Mouse (Mus musculus): ENCODE data around the gene Itgb1.

Gene Itgb1

DNA sequence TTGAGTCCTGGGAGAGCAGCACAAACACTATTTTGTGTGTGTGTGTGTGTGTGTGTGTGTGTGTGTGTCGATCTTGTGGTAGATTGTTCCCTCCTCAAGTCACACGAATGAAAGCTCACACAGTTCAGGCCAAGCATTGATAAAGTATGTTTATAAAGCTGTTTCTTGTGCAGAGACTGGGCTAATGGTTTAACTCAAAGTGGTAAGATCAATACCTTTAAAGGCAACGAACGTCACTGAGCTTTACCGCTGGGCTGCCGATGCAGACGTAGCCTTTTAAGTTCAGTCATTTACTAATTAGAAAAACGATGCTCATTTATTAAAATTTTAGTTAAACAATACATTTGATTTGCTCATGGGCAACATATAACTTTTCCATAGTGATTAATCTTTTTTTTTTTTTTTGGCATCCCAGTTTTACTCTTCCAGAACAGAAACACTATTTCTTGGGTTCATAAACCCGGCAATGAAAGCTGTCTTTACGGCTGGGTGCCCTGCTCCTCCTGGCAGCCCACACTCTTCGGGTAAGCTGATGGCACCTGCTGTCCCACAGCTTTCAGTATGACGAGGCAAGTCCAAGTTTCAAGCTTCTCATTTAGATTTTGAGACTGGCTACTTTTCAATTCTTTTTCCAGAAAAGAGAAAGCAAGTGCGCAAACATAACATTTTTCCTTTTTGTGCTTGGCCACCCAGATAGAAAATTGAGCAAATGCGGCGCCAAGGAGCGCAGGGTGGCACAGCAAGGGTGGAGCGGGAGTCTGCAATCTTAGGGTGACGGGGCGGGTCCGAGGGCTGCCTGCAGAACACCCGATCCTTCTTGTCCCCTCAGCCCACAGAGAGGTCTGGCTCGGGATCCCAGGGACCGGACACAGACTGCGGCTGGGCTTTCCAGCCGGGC is 596 bp upstream of the Itgb1 start:
- DNase-seq, result no peak

DNA sequence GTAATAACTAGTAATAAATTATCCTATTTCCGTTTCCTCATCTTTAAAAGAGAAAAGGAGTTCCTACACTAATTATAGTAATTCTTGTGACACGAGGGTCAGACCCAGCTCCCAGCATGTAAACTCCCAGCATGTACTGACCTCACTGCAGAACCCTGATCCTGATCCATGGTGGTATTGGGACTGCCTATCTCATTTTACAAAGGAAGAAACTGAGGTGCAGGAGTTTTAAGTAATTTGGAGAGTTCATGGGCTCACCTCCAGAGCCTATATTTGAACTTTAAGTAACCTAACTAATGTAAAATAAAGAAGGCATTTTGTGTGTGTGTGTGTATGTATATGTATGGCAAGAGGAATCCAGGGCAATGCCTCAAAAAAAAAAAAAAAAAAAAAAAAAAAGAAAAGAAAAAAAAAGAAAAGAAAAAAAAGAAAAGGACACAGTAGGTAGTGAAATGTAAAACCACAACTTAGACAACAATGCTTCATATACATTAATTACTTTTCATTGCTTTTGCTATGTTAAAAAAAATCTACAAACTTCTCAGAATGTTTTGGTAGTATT is 1.1 kb downstream of the Itgb1 start:
- DNase-seq, result no peak

DNA sequence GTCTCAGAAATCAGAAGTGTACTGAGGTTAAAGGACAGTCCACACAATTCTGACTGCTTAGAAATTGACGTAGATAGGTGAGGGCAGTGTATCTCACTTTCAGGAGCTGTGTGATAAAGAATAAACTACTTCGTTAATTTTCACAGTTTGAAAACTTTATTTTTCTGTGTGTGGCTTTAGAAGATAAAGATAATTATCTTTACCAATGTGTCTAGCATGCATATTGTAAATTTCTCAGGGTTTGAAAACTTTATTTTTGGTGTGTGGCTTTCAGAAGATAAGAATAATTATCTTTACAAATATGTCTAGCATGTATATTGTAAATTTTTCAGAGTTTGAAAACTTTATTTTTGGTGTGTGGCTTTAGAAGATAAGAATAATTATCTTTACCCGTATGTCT is 3.2 kb downstream of the Itgb1 start:
- DNase-seq, result no peak

DNA sequence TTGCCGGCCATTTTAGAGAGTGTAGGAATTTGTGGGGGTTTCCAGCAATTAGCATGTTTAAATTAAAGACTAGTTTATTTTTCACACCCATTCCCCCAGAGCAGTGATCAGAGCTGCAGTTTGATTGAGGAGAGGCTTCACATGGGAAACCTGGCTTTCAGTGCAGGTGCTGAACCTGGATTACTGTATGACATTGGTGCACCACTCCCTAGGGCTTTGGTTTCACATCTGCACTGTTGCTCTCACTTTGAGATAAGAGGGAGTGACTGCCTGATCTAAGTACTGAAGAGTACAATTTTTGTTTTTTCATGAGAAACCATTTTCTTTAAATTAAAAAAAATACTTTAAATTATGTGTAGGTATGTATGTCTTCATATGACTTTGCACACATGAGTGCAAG is 4.6 kb downstream of the Itgb1 start:
- DNase-seq, result no peak

DNA sequence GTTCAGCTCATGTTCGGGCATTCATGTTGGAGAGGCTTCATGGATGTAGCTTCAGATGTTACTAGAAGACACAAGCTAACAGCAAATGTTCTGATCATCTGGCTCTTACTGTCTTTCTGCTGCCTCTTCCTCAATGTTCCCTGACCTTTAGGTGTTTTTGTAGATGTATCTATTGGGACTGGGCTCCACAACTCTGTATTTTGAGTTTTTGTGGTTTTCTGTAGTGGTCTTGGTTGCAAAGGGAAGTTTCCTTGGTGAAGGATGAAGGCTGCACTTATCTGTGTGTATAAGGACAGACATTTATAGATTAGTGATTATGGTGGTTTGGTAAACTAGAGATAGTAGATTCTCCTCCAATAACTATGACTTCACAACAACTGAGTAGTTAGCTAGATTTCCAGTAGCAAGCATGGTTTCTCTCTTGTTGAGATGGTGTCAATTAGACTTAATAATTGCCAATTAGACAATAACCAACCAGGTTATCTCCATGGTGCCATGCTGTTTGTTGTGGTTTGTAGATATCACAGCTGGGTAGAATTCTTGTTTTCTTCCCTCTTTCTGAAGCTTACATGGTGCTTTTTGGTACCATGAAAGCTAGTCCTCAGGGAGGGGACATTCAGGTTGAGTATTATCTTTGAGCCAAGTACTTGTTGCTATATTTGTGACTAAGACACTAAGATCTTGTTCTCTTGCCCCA is 11.4 kb downstream of the Itgb1 start:
- no peak for DNase-seq

DNA sequence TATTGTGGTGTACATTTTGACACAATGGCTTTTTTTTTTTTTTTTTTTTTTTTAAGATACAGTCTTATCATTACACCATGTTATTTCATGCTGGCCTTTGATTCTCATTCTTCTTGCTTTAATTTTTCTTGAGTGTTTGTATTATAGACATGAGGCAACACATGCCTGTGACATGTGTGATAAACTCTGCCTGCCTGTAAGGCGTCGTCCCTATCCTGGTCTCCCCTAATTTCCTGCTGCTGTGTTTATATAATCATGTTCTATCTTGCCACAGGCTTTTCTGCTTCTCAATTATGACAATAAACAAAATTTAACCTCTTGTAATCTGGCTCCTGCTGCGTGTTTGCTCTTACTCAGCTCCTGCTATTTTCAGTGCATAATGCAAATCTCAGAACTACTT is 12.5 kb downstream of the Itgb1 start:
- DNase-seq, result no peak

DNA sequence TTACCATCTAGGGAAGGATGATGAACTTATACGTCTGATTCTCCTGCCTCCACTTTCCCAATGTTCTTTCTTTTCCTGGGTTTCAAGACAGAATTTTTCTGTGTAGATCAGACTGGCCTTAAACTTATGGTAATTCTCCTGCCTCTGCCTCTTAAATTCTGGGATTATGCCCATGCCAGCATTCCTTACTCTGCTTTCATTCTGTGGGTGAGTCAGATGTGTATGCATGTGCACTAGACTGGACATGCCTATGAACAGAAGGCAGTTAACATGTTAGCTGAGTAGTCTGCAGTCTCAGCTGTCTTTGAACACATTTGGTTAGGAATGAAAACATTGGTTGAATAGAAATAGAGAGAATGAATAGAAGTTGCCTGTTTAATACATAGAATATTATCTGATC is 18.9 kb downstream of the Itgb1 start:
- no peak for DNase-seq

DNA sequence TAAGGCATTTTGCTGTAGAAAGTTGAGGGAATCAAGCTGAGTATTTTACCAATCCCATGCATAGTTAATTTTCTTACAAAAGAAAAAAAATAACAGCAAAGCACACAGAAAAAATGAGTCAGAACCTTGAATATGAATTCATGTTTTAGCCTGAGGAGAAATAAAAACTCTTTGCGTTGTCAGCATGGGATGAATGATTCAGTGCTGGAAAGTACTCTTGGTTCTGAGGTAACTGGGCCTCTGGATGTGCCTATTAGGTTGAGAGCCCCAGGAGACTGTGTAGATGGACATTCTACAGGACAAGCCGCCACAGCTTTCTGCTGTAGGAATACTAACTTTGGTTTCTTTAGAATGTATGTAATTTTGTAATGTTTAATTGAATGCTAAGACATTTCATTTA is 19.4 kb downstream of the Itgb1 start:
- DNase-seq, result no peak

DNA sequence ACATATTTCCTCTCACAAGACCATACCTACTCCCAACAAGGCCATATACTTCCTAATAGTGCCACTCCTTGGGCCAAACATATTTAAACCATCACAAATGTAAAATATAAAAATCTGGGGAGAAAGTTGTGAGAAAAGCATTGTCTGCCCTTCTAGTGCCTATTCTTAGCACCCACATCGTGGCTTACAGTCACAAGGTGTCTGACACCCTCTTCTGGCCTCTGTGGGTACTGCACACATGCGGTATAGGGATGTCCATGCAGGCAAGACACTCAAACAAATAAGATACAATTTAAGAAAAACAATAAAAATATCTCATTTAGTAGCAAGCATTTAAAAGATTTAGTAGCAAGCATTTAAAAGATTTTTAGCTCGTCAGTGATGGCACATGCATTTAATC is 23.8 kb downstream of the Itgb1 start:
- peak; percentile 95 for DNase-seq

DNA sequence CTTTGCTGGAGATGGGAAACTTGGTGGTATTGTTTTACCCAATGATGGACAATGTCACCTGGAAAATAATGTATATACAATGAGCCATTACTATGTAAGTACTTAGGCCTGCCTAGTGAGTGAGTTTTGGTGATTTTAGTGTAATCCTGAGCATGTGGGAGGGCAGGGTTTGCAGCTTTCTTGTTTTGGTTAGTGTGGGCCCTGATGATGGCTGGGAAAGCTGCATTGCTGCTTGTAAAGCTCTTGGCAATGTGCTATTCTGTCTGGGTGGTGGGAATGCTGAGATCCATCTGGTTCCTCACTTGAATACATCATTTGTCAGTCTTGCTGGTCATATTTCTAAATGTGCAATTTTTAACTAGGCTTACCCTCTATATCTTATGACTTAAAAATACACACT is 30.7 kb downstream of the Itgb1 start:
- DNase-seq, result no peak

DNA sequence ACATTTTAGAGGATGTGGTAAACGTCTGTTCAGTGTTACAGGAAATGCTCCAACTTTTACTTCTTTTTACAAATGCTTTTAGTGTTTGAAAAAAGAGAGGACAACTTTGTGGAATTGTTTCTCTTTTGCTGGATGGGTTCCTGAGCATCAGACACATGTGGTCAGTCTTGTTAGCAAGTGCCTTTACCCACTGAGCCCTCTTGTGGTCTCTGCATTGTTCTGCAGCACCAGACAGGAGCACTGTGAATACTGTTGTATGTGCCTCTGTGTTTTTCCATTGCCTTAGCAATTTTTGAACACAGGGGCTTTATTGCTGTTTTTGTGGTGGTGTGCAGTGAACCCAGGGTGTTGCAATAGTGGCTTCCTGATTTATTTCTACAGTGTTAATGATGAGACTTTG is 39.4 kb downstream of the Itgb1 start:
- DNase-seq, result peak; percentile 17

DNA sequence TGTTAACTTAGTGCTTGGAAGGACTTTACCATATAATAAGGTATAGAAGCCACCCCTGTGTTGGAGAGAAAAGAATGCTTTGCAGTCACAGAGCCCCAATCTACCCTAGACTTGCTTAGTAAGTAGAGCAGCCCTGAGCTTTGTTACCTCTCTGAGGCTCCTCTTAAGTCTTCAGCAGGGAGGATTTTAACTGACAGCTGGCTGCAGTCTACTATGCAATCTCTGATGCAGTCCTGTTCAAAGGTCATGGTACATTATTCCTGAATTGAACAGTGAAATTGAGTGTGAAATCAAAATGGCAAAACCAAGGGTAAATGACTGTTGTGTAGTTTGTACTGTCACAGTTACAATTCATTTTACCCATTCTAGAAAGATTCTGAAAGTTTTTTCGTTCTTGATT is 41.8 kb downstream of the Itgb1 start:
- DNase-seq, result no peak

DNA sequence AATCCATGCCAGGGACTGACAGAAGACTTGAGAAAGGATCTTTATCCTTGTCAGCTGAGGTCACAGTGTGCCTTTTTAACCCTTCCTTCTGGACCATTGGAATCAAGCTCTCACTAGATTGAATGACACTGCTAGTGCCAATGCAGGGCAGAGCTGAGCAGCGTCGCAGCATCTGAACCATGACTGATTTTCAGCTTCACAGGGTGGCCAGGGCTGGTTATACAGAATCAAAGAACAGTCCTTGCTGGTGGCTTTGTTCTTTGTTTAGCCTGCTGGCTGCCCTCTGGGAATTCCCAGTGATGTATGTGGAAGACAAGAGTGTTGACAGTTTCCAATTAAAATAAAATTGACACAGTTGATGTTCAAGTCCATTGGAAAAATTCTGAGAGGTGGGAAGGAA is 46.8 kb downstream of the Itgb1 start:
- no peak for DNase-seq

DNA sequence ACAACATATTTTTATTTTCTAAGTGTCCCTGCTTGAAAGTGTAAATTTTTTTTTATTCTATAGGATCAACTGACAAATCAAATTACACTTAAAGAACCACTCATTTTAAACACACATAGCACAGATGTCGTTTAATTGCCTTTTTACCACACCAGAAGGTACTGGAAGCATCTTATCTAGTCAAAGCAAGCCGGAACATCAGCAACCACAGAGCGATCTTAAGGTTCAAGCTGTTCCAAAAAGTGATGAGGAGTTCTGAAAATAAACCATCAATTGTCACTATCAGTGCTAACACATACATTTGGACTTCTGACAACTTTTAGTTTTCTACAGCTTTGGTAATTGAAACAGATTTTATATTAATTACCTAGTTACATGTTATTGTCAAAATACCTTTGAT is 48.7 kb downstream of the Itgb1 start:
- DNase-seq, result no peak

DNA sequence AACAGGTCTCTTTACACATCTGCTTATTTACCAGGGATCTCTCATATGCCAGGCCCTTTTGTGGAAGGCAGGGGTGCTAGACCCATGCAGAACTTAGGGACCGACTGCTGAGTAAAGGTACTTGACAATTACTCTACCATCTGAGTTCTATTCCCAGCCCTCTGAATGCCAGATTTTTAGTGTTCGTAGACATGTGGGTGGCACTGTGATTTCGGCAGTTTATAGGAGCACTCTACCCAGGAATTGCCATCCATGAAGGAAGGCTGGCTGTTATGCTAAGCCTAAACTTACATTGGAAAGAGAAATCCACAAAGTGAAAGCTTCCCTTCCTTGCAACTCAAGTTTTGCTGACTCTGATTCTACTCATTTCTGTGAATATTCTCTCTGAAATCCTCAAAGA is 50.2 kb downstream of the Itgb1 start:
- no peak for DNase-seq

Data from lung, postnatal 36 days (tissue).